Mouse (Mus musculus) ES-Bruce4 (cell line): ENCODE results near the gene Rab3ip.

Experiments used
- CTCF ChIP-seq: IDR thresholded peaks from one replicate; pipeline ENCODE4 v1.8.1; 2011; ENCODE audit warnings: low read depth, low read length
- EP300 ChIP-seq: IDR thresholded peaks from 2 replicates; pipeline ENCODE4 v1.6.1; 2011; ENCODE audit warnings: low read depth, low read length; ENCODE audit not compliant: insufficient read depth

DNA sequence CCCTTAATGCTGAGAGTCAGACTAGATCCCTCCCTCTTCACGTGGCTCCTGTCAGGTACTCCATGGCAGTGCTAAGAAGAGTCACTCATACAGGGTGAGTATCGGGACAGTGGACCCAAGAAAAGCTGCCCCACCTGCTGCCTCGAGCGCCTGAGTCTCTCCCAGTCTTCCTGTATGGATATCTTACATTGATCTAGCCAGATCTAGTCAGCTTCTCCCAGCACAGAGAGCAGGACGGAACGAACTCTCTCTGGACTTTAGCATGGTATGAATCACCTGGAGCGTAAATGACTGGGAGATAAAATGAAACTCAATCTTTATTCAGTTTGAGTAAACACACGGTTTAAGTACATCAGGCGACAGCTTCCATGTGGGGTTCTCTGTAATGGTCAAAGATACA, 76.1 kb downstream of the Rab3ip start:
- no peak for TF ChIP-seq EP300
- TF ChIP-seq CTCF, result no peak
